Mouse (Mus musculus) kidney, embryonic 16.5 days (tissue): Measurements from ENCODE around the gene Cdan1. TPM values are rescaled to one million over a fixed set of nuclear protein-coding genes. Genes with fewer than 3 reads are reported as not detected.

Source experiments
- ATAC-seq: fragments of 200-750 bp; cut with Nextera tagmentation; 2 replicates; pipeline ENCODE4 v1.8.0; 2017; ENCODE audit warnings: moderate TSS enrichment; ENCODE audit not compliant: low FRiP score, low TSS enrichment
- H3K27ac ChIP-seq: fragments of 300-500 bp; sonication (generic); 2 replicates; pipeline ENCODE4 v1.5.1; 2014; ENCODE audit warnings: low read length
- H3K27me3 ChIP-seq: fragments of 300-500 bp; sonication (generic); 2 replicates; pipeline ENCODE4 v1.6.1; 2014; ENCODE audit warnings: low read length, control low read depth, mixed read lengths; ENCODE audit not compliant: insufficient read depth
- H3K36me3 ChIP-seq: fragments of 300-500 bp; sonication (generic); 2 replicates; pipeline ENCODE4 v1.6.1; 2014; ENCODE audit warnings: low read length, control low read depth, mixed read lengths; ENCODE audit not compliant: insufficient read depth
- H3K4me1 ChIP-seq: fragments of 300-500 bp; sonication (generic); 2 replicates; pipeline ENCODE4 v1.6.1; 2014; ENCODE audit warnings: low read length, control low read depth, mixed read lengths; ENCODE audit not compliant: insufficient read depth
- H3K4me2 ChIP-seq: fragments of 300-500 bp; sonication (generic); replicated peaks from 2 replicates; pipeline ENCODE4 v1.6.1; 2014; ENCODE audit warnings: low read depth, low read length
- H3K4me3 ChIP-seq: fragments of 300-500 bp; sonication (generic); 2 replicates; pipeline ENCODE4 v1.5.1; 2014; ENCODE audit warnings: mild to moderate bottlenecking, low read length
- H3K9ac ChIP-seq: fragments of 300-500 bp; sonication (generic); replicated peaks from 2 replicates; pipeline ENCODE4 v1.6.1; 2014; ENCODE audit warnings: low read length
- H3K9me3 ChIP-seq: fragments of 300-500 bp; sonication (generic); 2 replicates; pipeline ENCODE4 v1.6.1; 2016; ENCODE audit warnings: low read length, control low read depth
- WGBS: fragments of 180-500 bp; shearing (Covaris S2); extraction: QIAGEN DNeasy Blood & Tissue Kit; methylation state at CpG from one replicate; pipeline ENCODE4 v1.1.7; 2014; 5-methylcytosine and 5-hydroxymethylcytosine counted together
- polyA plus RNA-seq: library from polyadenylated mRNA; unstranded; fragments of >200 nt; fragmentation: Nextera tagmentation; extraction: Ambion mirVana; gene quantifications from 2 replicates; pipeline ENCODE4 v1.2.1, GENCODE M21; 2015

Gene Cdan1
- polyA plus RNA-seq, 1 experiment from 2014 or later: 5.7 TPM

GRCm38 (mm10) chr2:120858131-120858530 lies 8.2 kb upstream of the Cdan1 start:
- H3K9ac ChIP-seq: no peak overlapping the region
- H3K4me1 ChIP-seq: no peaks in the 10 kb centered on the region
- peaks cover 6% of the 10 kb centered on the region; the same call in 1 of the 2 replicates for H3K36me3 ChIP-seq
- H3K27ac ChIP-seq: no peak overlapping the region
- H3K4me3 ChIP-seq: no peak overlapping the region
- 88% methylated on average over 3 of the region's 3 CpGs for WGBS
- no peaks in the 10 kb centered on the region for H3K9me3 ChIP-seq
- no peak overlapping the region for H3K4me2 ChIP-seq
- ATAC-seq: no peak
- no peaks in the 10 kb centered on the region for H3K27me3 ChIP-seq

DNA sequence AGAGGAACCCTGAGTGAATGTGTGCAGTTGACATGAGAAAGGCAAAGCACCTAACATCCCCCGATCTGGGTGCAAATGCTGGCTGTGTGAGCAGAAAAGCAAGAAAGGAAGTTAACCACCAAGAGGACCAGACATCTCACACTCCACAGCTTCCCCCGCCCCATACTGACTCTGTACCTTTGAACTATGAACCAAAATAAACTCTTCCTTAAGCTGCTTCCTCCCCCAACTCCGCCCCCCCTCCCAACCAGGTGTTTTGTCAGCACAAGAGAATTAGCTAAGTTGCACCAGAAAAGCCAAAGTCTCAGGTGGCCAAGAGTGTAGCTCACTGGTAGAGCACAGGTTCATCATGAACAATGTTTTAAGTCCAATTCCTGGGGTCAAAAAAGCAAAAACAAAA lies 3.2 kb upstream of the Cdan1 start:
- Histone ChIP-seq H3K9ac (no peak overlapping the region), H3K4me2 (no peak overlapping the region)
- 78% methylated on average over 3 of the region's 3 CpGs for WGBS

GRCm38 (mm10) chr2:120852626-120853025 lies 2.7 kb upstream of the Cdan1 start:
- Histone ChIP-seq H3K9me3 (no peaks in the 10 kb centered on the region), H3K36me3 (no peaks in the 10 kb centered on the region), H3K4me2 (no peak overlapping the region), H3K27me3 (no peaks in the 10 kb centered on the region), H3K4me3 (no peak overlapping the region), H3K9ac (no peak overlapping the region), H3K4me1 (0 out of 2 replicates have a peak, but pooled peaks cover 9% of the 10 kb centered on the region), H3K27ac (no peak overlapping the region)
- WGBS: 7% methylated on average over 1 of the region's 1 CpGs
- no peak for ATAC-seq

More for the DNA sequence above, 3.2 kb upstream of the Cdan1 start:
- Histone ChIP-seq H3K27me3 (no peaks in the 10 kb centered on the region), H3K36me3 (no peaks in the 10 kb centered on the region), H3K9me3 (no peaks in the 10 kb centered on the region), H3K27ac (no peak overlapping the region), H3K4me3 (no peak overlapping the region), H3K4me1 (0 out of 2 replicates have a peak, but pooled peaks cover 9% of the 10 kb centered on the region)
- ATAC-seq: no peak

DNA sequence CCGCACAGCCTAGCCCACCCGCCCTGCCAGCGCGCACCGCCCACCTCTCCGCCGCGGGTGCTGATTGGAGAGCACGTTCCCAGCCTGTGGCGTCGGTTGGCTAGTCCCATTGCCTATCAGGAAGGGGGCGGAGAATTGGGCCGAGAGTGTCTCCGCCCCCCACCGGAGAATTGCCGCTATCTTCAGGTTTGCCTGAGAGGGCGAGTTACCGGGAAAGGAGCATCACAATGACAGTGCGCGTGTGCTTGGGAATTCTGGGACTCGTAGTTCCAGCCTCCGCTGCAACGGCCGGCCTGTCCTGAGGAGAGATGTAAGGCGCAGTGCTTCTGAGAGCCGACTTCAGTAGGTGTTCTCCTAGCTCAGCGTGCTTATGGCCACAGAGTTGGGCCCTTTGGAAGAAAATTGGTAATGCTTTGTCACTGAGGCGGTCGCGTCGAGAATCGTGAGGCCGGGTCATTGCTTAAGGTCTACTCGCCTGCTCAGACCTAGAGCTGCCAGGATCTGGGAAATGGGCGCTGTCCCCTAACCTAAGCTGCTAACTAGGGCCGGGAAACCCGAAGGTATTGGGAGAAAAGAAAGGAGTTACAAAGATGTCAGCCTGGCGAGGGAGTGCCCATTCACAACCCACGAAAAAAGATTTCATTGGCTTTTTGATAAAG lies 625 bp upstream of the Cdan1 start, which contains the start of gene Ttbk2:
Gene Ttbk2, minus strand, starts transcription at position 181 of the 659 bp plus-strand sequence.
- WGBS: under 1% methylated on average over 39 of the region's 39 CpGs
- peak within 1 kb of the TSS; percentile 58; the same call in 1 of the 2 replicates for H3K27ac ChIP-seq
- H3K36me3 ChIP-seq: no peaks in the 10 kb centered on the region
- H3K4me1 ChIP-seq: 0 out of 2 replicates have a peak, but pooled peaks cover 9% of the 10 kb centered on the region
- peak within 1 kb of the TSS; percentile 73 for H3K4me2 ChIP-seq
- H3K9ac ChIP-seq: peak within 1 kb of the TSS; percentile 84
- no peaks in the 10 kb centered on the region for H3K27me3 ChIP-seq
- H3K9me3 ChIP-seq: no peaks in the 10 kb centered on the region
- peak; percentile 100 for ATAC-seq
- peak within 1 kb of the TSS; percentile 95 for H3K4me3 ChIP-seq

- Histone ChIP-seq H3K27ac (no peak overlapping the region), H3K27me3 (no peaks in the 10 kb centered on the region), H3K4me2 (no peak overlapping the region), H3K4me3 (no peak overlapping the region), H3K9me3 (no peaks in the 10 kb centered on the region), H3K9ac (no peak overlapping the region), H3K4me1 (0 out of 2 replicates have a peak, but pooled peaks cover 6% of the 10 kb centered on the region), H3K36me3 (no peaks in the 10 kb centered on the region)
- no peak for ATAC-seq
- 92% methylated on average over 1 of the region's 1 CpGs for WGBS
Measured at GRCm38 (mm10) chr2:120845280-120845679, 4.6 kb downstream of the Cdan1 start.

GRCm38 (mm10) chr2:120843990-120844389 lies 5.9 kb downstream of the Cdan1 start:
- Histone ChIP-seq H3K4me2 (no peak overlapping the region), H3K27ac (no peak overlapping the region), H3K36me3 (no peaks in the 10 kb centered on the region), H3K9ac (no peak overlapping the region), H3K4me1 (no peaks in the 10 kb centered on the region), H3K9me3 (no peaks in the 10 kb centered on the region), H3K4me3 (no peak overlapping the region), H3K27me3 (no peaks in the 10 kb centered on the region)
- WGBS: 77% methylated on average over 4 of the region's 4 CpGs
- no peak for ATAC-seq

DNA sequence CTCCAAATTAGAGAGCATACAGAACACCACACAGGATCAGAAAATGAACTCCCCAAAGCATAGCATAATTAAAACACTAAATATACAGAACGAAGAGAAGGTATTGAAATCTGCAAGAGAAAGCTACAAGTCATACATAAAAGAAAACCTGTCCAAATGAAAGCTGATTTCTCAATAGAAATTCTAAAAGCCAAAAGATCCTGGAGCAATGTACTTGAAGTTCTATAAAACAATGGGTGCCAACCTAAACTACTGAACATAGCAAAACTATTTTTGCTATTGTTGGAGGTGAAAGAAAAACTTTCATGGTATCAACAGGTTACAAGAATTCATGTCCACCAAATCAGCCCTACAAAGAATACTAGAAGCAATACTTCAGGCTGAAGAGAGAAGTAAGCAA lies 8.7 kb downstream of the Cdan1 start:
- no peak for ATAC-seq
- WGBS: 89% methylated on average over 1 of the region's 1 CpGs

GRCm38 (mm10) chr2:120835167-120835566 lies 14.8 kb downstream of the Cdan1 start:
- ATAC-seq: no peak
- Histone ChIP-seq H3K4me2 (no peak overlapping the region), H3K9me3 (peaks cover 3% of the 10 kb centered on the region; the same call in 1 of the 2 replicates), H3K27me3 (no peaks in the 10 kb centered on the region), H3K4me1 (no peaks in the 10 kb centered on the region), H3K4me3 (no peak overlapping the region), H3K9ac (no peak overlapping the region), H3K36me3 (no peaks in the 10 kb centered on the region), H3K27ac (no peak overlapping the region)
- WGBS: 92% methylated on average over 4 of the region's 4 CpGs

More for the DNA sequence above, 8.7 kb downstream of the Cdan1 start:
- Histone ChIP-seq H3K9me3 (peaks cover 3% of the 10 kb centered on the region; the same call in 1 of the 2 replicates), H3K27me3 (no peaks in the 10 kb centered on the region), H3K27ac (no peak overlapping the region), H3K4me3 (no peak overlapping the region), H3K36me3 (no peaks in the 10 kb centered on the region), H3K4me2 (no peak overlapping the region), H3K9ac (no peak overlapping the region), H3K4me1 (no peaks in the 10 kb centered on the region)

- no peak overlapping the region for H3K9ac ChIP-seq
- no peak overlapping the region for H3K27ac ChIP-seq
- H3K4me1 ChIP-seq: no peaks in the 10 kb centered on the region
- H3K27me3 ChIP-seq: no peaks in the 10 kb centered on the region
- no peaks in the 10 kb centered on the region for H3K36me3 ChIP-seq
- H3K9me3 ChIP-seq: no peaks in the 10 kb centered on the region
- no peak overlapping the region for H3K4me2 ChIP-seq
- 41% methylated on average over 1 of the region's 1 CpGs for WGBS
- no peak overlapping the region for H3K4me3 ChIP-seq
- no peak for ATAC-seq
Measured at GRCm38 (mm10) chr2:120826936-120827638, 22.8 kb downstream of the Cdan1 start.
